Mouse (Mus musculus): ENCODE data around the gene Ssmem1. TPM values are rescaled to one million over a fixed set of nuclear protein-coding genes. Genes with fewer than 3 reads are reported as not detected.

The Ssmem1 gene
- polyA plus RNA-seq, 1 experiment from 2014 or later: 0.49 TPM

GRCm38 (mm10) chr6:30482908-30483307, 26.7 kb upstream of the Ssmem1 start:
- 89% methylated on average over 2 of the region's 2 CpGs for WGBS
- no peak overlapping the region for H3K4me2 ChIP-seq
- H3K36me3 ChIP-seq (ENCODE audit: insufficient read depth): peaks cover 97% of the 10 kb centered on the region
- DNase-seq (no peak), ATAC-seq (ENCODE audit: insufficient read depth) (no peak)
- no peaks in the 10 kb centered on the region for H3K27me3 ChIP-seq (ENCODE audit: insufficient read depth, low read length)
- TF ChIP-seq CTCF (IDR thresholded peaks at IDR 0.05; ENCODE audit: low read depth): no peak
- no peak overlapping the region for H3K27ac ChIP-seq (ENCODE audit: low read depth)
- H3K4me1 ChIP-seq (ENCODE audit: insufficient read depth): no peaks in the 10 kb centered on the region
- no peak overlapping the region for H3K4me3 ChIP-seq (ENCODE audit: low read depth, low read length)
- no peaks in the 10 kb centered on the region for H3K9me3 ChIP-seq (ENCODE audit: low read depth, low read length)
- no peak overlapping the region for H3K9ac ChIP-seq

- ATAC-seq (ENCODE audit: insufficient read depth) (no peak), DNase-seq (no peak)
- 80% methylated on average over 6 of the region's 6 CpGs for WGBS
Measured at GRCm38 (mm10) chr6:30486504-30486903, 23.1 kb upstream of the Ssmem1 start.

GRCm38 (mm10) chr6:30499049-30499448, 10.6 kb upstream of the Ssmem1 start:
- no peak for ATAC-seq (ENCODE audit: insufficient read depth)

More at GRCm38 (mm10) chr6:30486504-30486903, 23.1 kb upstream of the Ssmem1 start:
- Histone ChIP-seq H3K4me1 (ENCODE audit: insufficient read depth) (no peaks in the 10 kb centered on the region), H3K27me3 (ENCODE audit: insufficient read depth, low read length) (no peaks in the 10 kb centered on the region), H3K4me2 (no peak overlapping the region), H3K27ac (ENCODE audit: low read depth) (no peak overlapping the region), H3K36me3 (ENCODE audit: insufficient read depth) (peaks cover 87% of the 10 kb centered on the region), H3K9me3 (ENCODE audit: low read depth, low read length) (no peaks in the 10 kb centered on the region), H3K9ac (no peak overlapping the region), H3K4me3 (ENCODE audit: low read depth, low read length) (no peak overlapping the region)
- TF ChIP-seq CTCF (IDR thresholded peaks at IDR 0.05; ENCODE audit: low read depth): no peak

GRCm38 (mm10) chr6:30508824-30509223, 825 bp upstream of the Ssmem1 start:
- Histone ChIP-seq H3K27ac (ENCODE audit: low read depth) (peak overlapping the region; percentile 97), H3K4me3 (ENCODE audit: low read depth, low read length) (peak overlapping the region; percentile 51), H3K36me3 (ENCODE audit: insufficient read depth) (peaks cover 26% of the 10 kb centered on the region), H3K9me3 (ENCODE audit: low read depth, low read length) (no peaks in the 10 kb centered on the region), H3K27me3 (ENCODE audit: insufficient read depth, low read length) (no peaks in the 10 kb centered on the region), H3K9ac (peak overlapping the region; percentile 70), H3K4me2 (peak overlapping the region; percentile 76), H3K4me1 (ENCODE audit: insufficient read depth) (peaks cover 7% of the 10 kb centered on the region)
- 7% methylated on average over 2 of the region's 2 CpGs for WGBS
- TF ChIP-seq CTCF (IDR thresholded peaks at IDR 0.05; ENCODE audit: low read depth): no peak
- DNase-seq (no peak), ATAC-seq (ENCODE audit: insufficient read depth) (no peak)

More at GRCm38 (mm10) chr6:30499049-30499448, 10.6 kb upstream of the Ssmem1 start:
- no peak overlapping the region for H3K9ac ChIP-seq
- H3K9me3 ChIP-seq (ENCODE audit: low read depth, low read length): no peaks in the 10 kb centered on the region
- H3K4me2 ChIP-seq: no peak overlapping the region
- H3K27me3 ChIP-seq (ENCODE audit: insufficient read depth, low read length): no peaks in the 10 kb centered on the region
- no peaks in the 10 kb centered on the region for H3K4me1 ChIP-seq (ENCODE audit: insufficient read depth)
- H3K36me3 ChIP-seq (ENCODE audit: insufficient read depth): peaks cover 64% of the 10 kb centered on the region
- DNase-seq: no peak
- H3K4me3 ChIP-seq (ENCODE audit: low read depth, low read length): no peak overlapping the region
- WGBS: 79% methylated on average over 3 of the region's 3 CpGs
- no peak overlapping the region for H3K27ac ChIP-seq (ENCODE audit: low read depth)
- no peak for TF ChIP-seq CTCF (IDR thresholded peaks at IDR 0.05; ENCODE audit: low read depth)

- DNase-seq: no peak
- ATAC-seq (ENCODE audit: insufficient read depth): no peak; the same call in 1 of the 2 replicates
- H3K9ac ChIP-seq: 0 out of 2 replicates have a peak overlapping the region, but pooled peaks have one; percentile 4
Measured at GRCm38 (mm10) chr6:30510291-30510690, 642 bp downstream of the Ssmem1 start.

GRCm38 (mm10) chr6:30514242-30514641, 4.6 kb downstream of the Ssmem1 start:
- no peaks in the 10 kb centered on the region for H3K9me3 ChIP-seq (ENCODE audit: low read depth, low read length)
- no peak overlapping the region for H3K9ac ChIP-seq
- ATAC-seq (ENCODE audit: insufficient read depth) (no peak), DNase-seq (peak; percentile 51)
- peaks cover 12% of the 10 kb centered on the region for H3K4me1 ChIP-seq (ENCODE audit: insufficient read depth)
- 0 out of 2 replicates have a peak overlapping the region, but pooled peaks have one; percentile 0 for H3K4me2 ChIP-seq
- H3K27ac ChIP-seq (ENCODE audit: low read depth): peak overlapping the region; percentile 81
- H3K27me3 ChIP-seq (ENCODE audit: insufficient read depth, low read length): no peaks in the 10 kb centered on the region
- no peak for TF ChIP-seq CTCF (IDR thresholded peaks at IDR 0.05; ENCODE audit: low read depth)
- H3K4me3 ChIP-seq (ENCODE audit: low read depth, low read length): no peak overlapping the region
- WGBS: 5% methylated on average over 9 of the region's 9 CpGs
- H3K36me3 ChIP-seq (ENCODE audit: insufficient read depth): no peaks in the 10 kb centered on the region

More at GRCm38 (mm10) chr6:30510291-30510690, 642 bp downstream of the Ssmem1 start:
- Histone ChIP-seq H3K4me1 (ENCODE audit: insufficient read depth) (peaks cover 12% of the 10 kb centered on the region), H3K4me3 (ENCODE audit: low read depth, low read length) (no peak overlapping the region), H3K27ac (ENCODE audit: low read depth) (peak overlapping the region; percentile 97), H3K4me2 (peak overlapping the region; percentile 76), H3K36me3 (ENCODE audit: insufficient read depth) (peaks cover 15% of the 10 kb centered on the region), H3K9me3 (ENCODE audit: low read depth, low read length) (no peaks in the 10 kb centered on the region), H3K27me3 (ENCODE audit: insufficient read depth, low read length) (no peaks in the 10 kb centered on the region)
- 69% methylated on average over 5 of the region's 5 CpGs for whole genome bisulfite sequencing
- TF ChIP-seq CTCF (IDR thresholded peaks at IDR 0.05; ENCODE audit: low read depth): no peak

GRCm38 (mm10) chr6:30520400-30520799, 10.8 kb downstream of the Ssmem1 start:
- Histone ChIP-seq H3K27me3 (ENCODE audit: insufficient read depth, low read length) (no peaks in the 10 kb centered on the region), H3K36me3 (ENCODE audit: insufficient read depth) (no peaks in the 10 kb centered on the region), H3K9me3 (ENCODE audit: low read depth, low read length) (no peaks in the 10 kb centered on the region), H3K9ac (no peak overlapping the region), H3K4me3 (ENCODE audit: low read depth, low read length) (no peak overlapping the region), H3K4me1 (ENCODE audit: insufficient read depth) (no peaks in the 10 kb centered on the region), H3K27ac (ENCODE audit: low read depth) (no peak overlapping the region), H3K4me2 (no peak overlapping the region)
- DNase-seq (no peak), ATAC-seq (ENCODE audit: insufficient read depth) (no peak)
- TF ChIP-seq CTCF (IDR thresholded peaks at IDR 0.05; ENCODE audit: low read depth): no peak; the same call in 1 of the 2 replicates
- WGBS: 54% methylated on average over 11 of the region's 11 CpGs
